ENCODE assay signal across 9 mouse cellular contexts in the genomic region with DNA sequence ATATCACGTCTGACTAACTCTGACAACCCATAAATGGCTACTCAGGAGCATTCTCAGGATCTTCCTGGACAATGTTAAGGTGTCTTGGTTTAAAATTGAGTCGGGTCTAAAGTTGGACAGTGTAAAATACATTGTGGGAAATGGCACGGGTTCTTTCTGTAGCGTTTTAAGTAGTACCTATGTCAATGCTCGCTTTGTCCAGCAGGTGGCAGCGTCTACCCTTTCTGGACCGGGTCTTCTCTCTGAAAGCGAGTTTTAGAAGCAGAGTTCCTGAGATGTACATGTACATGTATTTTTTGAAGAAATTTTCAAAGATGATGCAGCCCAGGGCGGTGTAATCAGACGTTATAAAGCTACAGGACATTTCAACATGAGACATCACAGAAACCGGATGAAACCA. TPM values are rescaled to one million over a fixed set of nuclear protein-coding genes. Genes with fewer than 3 reads are reported as not detected.
DNase-seq lines count a peak whose midpoint lies in the region; ATAC-seq and TF ChIP-seq lines count a peak whose summit lies in the region.
"Had no signal": no experiment of that assay in that cellular context is flagged by ENCODE, and none has a peak within 500 bp of the region (broad histone marks: within the 10 kb centered on the region; RNA-seq: fewer than 3 reads in every experiment).

No protein-coding gene starts in this region.

- no peaks in the 10 kb centered on the region for H3K9me3 ChIP-seq in CH12.LX (replicated peaks; ENCODE audit: low read length)
- H3K9me3 ChIP-seq in lung, embryonic 14.5 days (ENCODE audit: low read depth, low read length), result no peaks in the 10 kb centered on the region

- POLR2A ChIA-PET in Patski (lab: Charles Lee), result no interaction called here

- peaks cover 7 to 16% of the 10 kb centered on the region in 2 experiments for H3K4me1 ChIP-seq in CH12.LX (ENCODE audit: control insufficient read depth in 1 of 2, insufficient read depth in 2 of 2)
- no peaks in the 10 kb centered on the region for H3K4me1 ChIP-seq in lung, embryonic 14.5 days (ENCODE audit: insufficient read depth)

- DNase-seq in CH12.LX (ENCODE audit: extremely low read depth) (peak; percentile 86), Patski (ENCODE audit: low read depth, low spot score) (no peak)
- DNase-seq in cerebellum, postnatal 14 days, result peak; percentile 87 to 91
- peak; percentile 60 to 64 for DNase-seq in gastrocnemius, postnatal 36 days
- DNase-seq in kidney, postnatal 4 days, result peak; percentile 90
- DNase-seq in lung, embryonic 14.5 days, result peak; percentile 96
- DNase-seq in right cerebral cortex, postnatal 4 days, result peak; percentile 90
- DNase-seq in yolk sac, embryonic 10.5 days (ENCODE audit: low spot score), result peak; percentile 55

- intact Hi-C loops in gastrocnemius, postnatal 36 days (cut with DNase I), result loop anchor here (2.0 to 5.0 kb wide), 2 partner anchors 53 to 204 kb away; a partner anchor contains a TSS

- TF ChIP-seq POLR2A in CH12.LX (IDR thresholded peaks at IDR 0.05; ENCODE audit: low read depth, low read length), result no peak

- no peaks in the 10 kb centered on the region for H3K79me2 ChIP-seq in CH12.LX (replicated peaks; ENCODE audit: control insufficient read depth, extremely low read depth, insufficient read depth, poor library complexity, severe bottlenecking)

- H3K27ac ChIP-seq in CH12.LX (ENCODE audit: insufficient read depth, low read depth), result no peak overlapping the region
- no peak overlapping the region for H3K27ac ChIP-seq in lung, embryonic 14.5 days (ENCODE audit: low read depth)

- CTCF ChIA-PET in Patski (lab: Charles Lee), result interaction anchor here (0.7 to 5.7 kb wide), 11 partner anchors 10 to 151 kb away, joined by 3 to 53 read pairs (median 5); a partner anchor contains a TSS

- no peaks in the 10 kb centered on the region for H3K36me3 ChIP-seq in CH12.LX (replicated peaks in 1 of 2; ENCODE audit: control insufficient read depth in 1 of 2, insufficient read depth in 1 of 2, low read length in 1 of 2)
- H3K36me3 ChIP-seq in lung, embryonic 14.5 days (ENCODE audit: insufficient read depth), result no peaks in the 10 kb centered on the region

- H3K27me3 ChIP-seq in CH12.LX (replicated peaks) (peaks cover 3% of the 10 kb centered on the region), Patski (no peaks in the 10 kb centered on the region)
- no peaks in the 10 kb centered on the region for H3K27me3 ChIP-seq in lung, embryonic 14.5 days (ENCODE audit: insufficient read depth, low read length)

- in situ Hi-C loops in CH12.LX (cut with MboI; ENCODE audit: low pct_ligation_motif_present, low pct_unique_long_range_greater_than_20kb, low sequenced_read_pairs), result no loop called here
- in situ Hi-C loops in Patski (cut with MboI; ENCODE audit: low pct_unique_long_range_greater_than_20kb), result loop anchor here (5.0 kb wide), 1 partner anchor 199 kb away; no protein-coding TSS in a partner anchor

- TF ChIP-seq CTCF in CH12.LX (conservative IDR thresholded peaks at IDR 0.05 in 1 of 2, IDR thresholded peaks at IDR 0.05 in 1 of 2; ENCODE audit: low read depth in 2 of 2, low read length in 2 of 2), result peak; percentile 92 to 95
- TF ChIP-seq CTCF in Patski (IDR thresholded peaks at IDR 0.05), result peak; percentile 70
- TF ChIP-seq CTCF in lung, embryonic 14.5 days (IDR thresholded peaks at IDR 0.05; ENCODE audit: low read depth), result peak; percentile 89

- 9% methylated on average over 11 of the region's 11 CpGs for WGBS in lung, embryonic 14.5 days

- TF ChIP-seq EP300 in CH12.LX (IDR thresholded peaks at IDR 0.05; ENCODE audit: low read length), result no peak

- peak overlapping the region; percentile 25 for H3K4me2 ChIP-seq in CH12.LX (ENCODE audit: insufficient read depth, low read depth, poor library complexity, severe bottlenecking)
- H3K4me2 ChIP-seq in lung, embryonic 14.5 days, result no peak overlapping the region

- H3K4me3 ChIP-seq in CH12.LX (replicated peaks in 1 of 3; ENCODE audit: low read depth in 2 of 3, low read length in 2 of 3, poor library complexity in 1 of 3), result peak overlapping the region in 1 of 3 experiments; percentile 10
- H3K4me3 ChIP-seq in lung, embryonic 14.5 days (ENCODE audit: low read depth, low read length), result no peak overlapping the region
- H3K4me3 ChIP-seq: myocyte had no signal

- dilution Hi-C loops in CH12.LX (cut with MboI; ENCODE audit: extremely low pct_ligation_motif_present, extremely low pct_unique_long_range_greater_than_20kb, low sequenced_read_pairs), result no loop called here

- H3K9ac ChIP-seq in CH12.LX (ENCODE audit: insufficient read depth, low read depth), result peak overlapping the region; percentile 32; the same call in 1 of the 2 replicates
- no peak overlapping the region for H3K9ac ChIP-seq in lung, embryonic 14.5 days

- no peak for ATAC-seq in Patski
- no peak for ATAC-seq in lung, embryonic 14.5 days (ENCODE audit: insufficient read depth)

- peak; percentile 95 for TF ChIP-seq RAD21 in CH12.LX (IDR thresholded peaks at IDR 0.05; ENCODE audit: low read depth, low read length)

TF ChIP-seq in CH12.LX, 34 proteins besides CTCF, POLR2A, EP300 and RAD21 (continues in another document):
- TF ChIP-seq ZMIZ1 (IDR thresholded peaks at IDR 0.05; ENCODE audit: low read depth, low read length), result no peak
- TF ChIP-seq SMC3 (IDR thresholded peaks at IDR 0.05; ENCODE audit: low read depth, low read length), result peak; percentile 96
- TF ChIP-seq UBTF (IDR thresholded peaks at IDR 0.05; ENCODE audit: low read depth, low read length), result no peak
- no peak for TF ChIP-seq HCFC1 (IDR thresholded peaks at IDR 0.05; ENCODE audit: low read depth, low read length)
- no peak for TF ChIP-seq ELF1 (IDR thresholded peaks at IDR 0.05; ENCODE audit: low read depth, low read length)
- TF ChIP-seq KAT2A (IDR thresholded peaks at IDR 0.05; ENCODE audit: insufficient replicate concordance, low read length), result no peak
- TF ChIP-seq SIN3A (IDR thresholded peaks at IDR 0.05; ENCODE audit: low read length), result no peak
- no peak for TF ChIP-seq PAX5 (IDR thresholded peaks at IDR 0.05; ENCODE audit: low read length)
- no peak for TF ChIP-seq USF1 (IDR thresholded peaks at IDR 0.05; ENCODE audit: low read depth, low read length)
- no peak for TF ChIP-seq MXI1 (IDR thresholded peaks at IDR 0.05; ENCODE audit: low read depth, low read length)
- TF ChIP-seq ETS1 (conservative IDR thresholded peaks at IDR 0.05; ENCODE audit: low read depth, low read length), result no peak
- no peak for TF ChIP-seq IRF4 (IDR thresholded peaks at IDR 0.05; ENCODE audit: low read depth, low read length)
- TF ChIP-seq ZKSCAN1 (IDR thresholded peaks at IDR 0.05; ENCODE audit: borderline replicate concordance, low read depth, low read length), result no peak
- TF ChIP-seq BHLHE40 (IDR thresholded peaks at IDR 0.05; ENCODE audit: low read depth, low read length), result 0 out of 2 replicates have a peak, but pooled peaks have one; percentile 27
- no peak for TF ChIP-seq NRF1 (IDR thresholded peaks at IDR 0.05; ENCODE audit: low read depth, low read length)
- TF ChIP-seq JUN (IDR thresholded peaks at IDR 0.05; ENCODE audit: insufficient read depth, low read depth, low read length), result no peak
- TF ChIP-seq TBP (conservative IDR thresholded peaks at IDR 0.05; ENCODE audit: low read depth, low read length), result no peak
- no peak for TF ChIP-seq POLR2AphosphoS2 (IDR thresholded peaks at IDR 0.05; ENCODE audit: low read depth, low read length)
- TF ChIP-seq TCF12 (IDR thresholded peaks at IDR 0.05; ENCODE audit: low read depth, low read length), result 0 out of 2 replicates have a peak, but pooled peaks have one; percentile 11
- TF ChIP-seq MAZ (IDR thresholded peaks at IDR 0.05; ENCODE audit: low read depth, low read length), result no peak
- TF ChIP-seq MAX (IDR thresholded peaks at IDR 0.05; ENCODE audit: low read length), result no peak
- TF ChIP-seq MEF2A (IDR thresholded peaks at IDR 0.05; ENCODE audit: borderline replicate concordance, low read depth, low read length), result no peak
- TF ChIP-seq ZNF384 (IDR thresholded peaks at IDR 0.05; ENCODE audit: low read depth, low read length), result no peak
- TF ChIP-seq ZC3H11A (IDR thresholded peaks at IDR 0.05; ENCODE audit: low read depth, low read length), result peak; percentile 63
- no peak for TF ChIP-seq MYC (IDR thresholded peaks at IDR 0.05; ENCODE audit: low read depth, low read length)
- TF ChIP-seq RCOR1 (conservative IDR thresholded peaks at IDR 0.05; ENCODE audit: low read depth, low read length), result no peak
- TF ChIP-seq CHD1 (IDR thresholded peaks at IDR 0.05; ENCODE audit: low read depth, low read length), result no peak
- no peak for TF ChIP-seq MAFK (IDR thresholded peaks at IDR 0.05; ENCODE audit: insufficient replicate concordance, low read length)
- TF ChIP-seq CHD2 (IDR thresholded peaks at IDR 0.05; ENCODE audit: low read length), result no peak
- TF ChIP-seq GABPA (IDR thresholded peaks at IDR 0.05; ENCODE audit: insufficient replicate concordance, low read depth, low read length), result no peak
- no peak for TF ChIP-seq USF2 (conservative IDR thresholded peaks at IDR 0.05; ENCODE audit: low read depth, low read length)
- no peak for TF ChIP-seq E2F4 (IDR thresholded peaks at IDR 0.05; ENCODE audit: insufficient replicate concordance, low read depth, low read length)
- TF ChIP-seq JUND (conservative IDR thresholded peaks at IDR 0.05; ENCODE audit: low read depth, low read length), result no peak

RNA-seq across cellular contexts. Expression of a gene that starts 45.6 kb away (rescaled TPM):
- total RNA-seq in CH12.LX (2012; rRNA removed) (0.42 TPM in 2 replicates), CH12.LX (2014; rRNA removed) (0.55 TPM in 1 of 2 replicates, not detected in the other)
- polyA plus RNA-seq in CH12.LX (2012; ENCODE audit: insufficient read length, low read depth) (1.1 and 1.2 TPM in 2 replicates), Patski (2021) (0.95 TPM)
- 1 to 10 TPM in 1 of 2 experiments, under 1 TPM in 1; 0.27 to 2.4 TPM for total RNA-seq in gastrocnemius, postnatal 36 days (2021)
- 1.7 and 2.8 TPM in 2 replicates for polyA plus RNA-seq in lung, embryonic 14.5 days (2014; fragmentation: Nextera tagmentation; extraction: Ambion mirVana)

RNA-seq across cellular contexts. Expression of a gene that starts 51.3 kb away (rescaled TPM):
- 4.5 and 4.7 TPM in 2 replicates for total RNA-seq in CH12.LX (2012; rRNA removed)
- 1.6 and 2.1 TPM in 2 replicates for total RNA-seq in CH12.LX (2014; rRNA removed)
- 3.4 and 4.2 TPM in 2 replicates for polyA plus RNA-seq in CH12.LX (2012; ENCODE audit: insufficient read length, low read depth)
- polyA plus RNA-seq in Patski (2021), result 19.4 TPM
- 10 to 100 TPM; 18.4 to 24.0 TPM for total RNA-seq in gastrocnemius, postnatal 36 days (2021)
- polyA plus RNA-seq in lung, embryonic 14.5 days (2014; fragmentation: Nextera tagmentation; extraction: Ambion mirVana), result 51.2 and 57.0 TPM in 2 replicates

RNA-seq across cellular contexts. Expression of a gene that starts 53.5 kb away (rescaled TPM):
- total RNA-seq in CH12.LX (2012; rRNA removed) (38.4 and 42.6 TPM in 2 replicates), CH12.LX (2014; rRNA removed) (36.4 and 45.3 TPM in 2 replicates)
- polyA plus RNA-seq in CH12.LX (2012; ENCODE audit: insufficient read length, low read depth) (37.8 and 61.7 TPM in 2 replicates), Patski (2021) (69.3 TPM)
- 10 to 100 TPM; 24.7 to 29.0 TPM for total RNA-seq in gastrocnemius, postnatal 36 days (2021)
- polyA plus RNA-seq in lung, embryonic 14.5 days (2014; fragmentation: Nextera tagmentation; extraction: Ambion mirVana), result 41.7 and 46.0 TPM in 2 replicates
